Mouse (Mus musculus) neural tube, embryonic 13.5 days (tissue): ENCODE measurements around the gene Mpzl3. TPM values are rescaled to one million over a fixed set of nuclear protein-coding genes. Genes with fewer than 3 reads are reported as not detected.

Experiments
- polyA plus RNA-seq: library from polyadenylated mRNA; unstranded; fragments of >200 nt; fragmentation: Nextera tagmentation; extraction: Ambion mirVana; gene quantifications from 2 replicates; pipeline ENCODE4 v1.2.1, GENCODE M21; 2015

The Mpzl3 gene
- polyA plus RNA-seq, 1 experiment from 2014 or later, result 0.92 TPM

Other genes starting within 250 kb of the Mpzl3 start
- 20.9 and 25.0 TPM in 2 replicates for gene Kmt2a, start 173.9 kb upstream of the Mpzl3 start, polyA plus RNA-seq
- 725 and 838 TPM in 2 replicates for gene Atp5l, start 134.4 kb upstream of the Mpzl3 start, polyA plus RNA-seq
- 38.1 and 39.8 TPM in 2 replicates for gene Ube4a, start 89.6 kb upstream of the Mpzl3 start, polyA plus RNA-seq
- not detected in 2 replicates for gene Cd3g, start 74.8 kb upstream of the Mpzl3 start, polyA plus RNA-seq
- gene Cd3d, start 73.4 kb upstream of the Mpzl3 start, polyA plus RNA-seq, result not detected in 2 replicates
- 0.32 TPM in 1 of 2 replicates, not detected in the other for gene Cd3e, start 45.6 kb upstream of the Mpzl3 start, polyA plus RNA-seq
- 0.59 and 1.3 TPM in 2 replicates for gene Mpzl2, start 15.4 kb upstream of the Mpzl3 start, polyA plus RNA-seq
- 0.20 and 0.23 TPM in 2 replicates for gene Jaml, start 24.0 kb downstream of the Mpzl3 start, polyA plus RNA-seq
- gene Scn2b, start 62.6 kb downstream of the Mpzl3 start, polyA plus RNA-seq, result 9.2 and 9.7 TPM in 2 replicates
- 0.11 and 0.25 TPM in 2 replicates for gene Scn4b, start 83.2 kb downstream of the Mpzl3 start, polyA plus RNA-seq
- not detected in 2 replicates for gene BC049352, start 126.8 kb downstream of the Mpzl3 start, polyA plus RNA-seq
- not detected in 2 replicates for gene Tmprss4, start 148.9 kb downstream of the Mpzl3 start, polyA plus RNA-seq
- 0.90 and 1.1 TPM in 2 replicates for gene Il10ra, start 214.0 kb downstream of the Mpzl3 start, polyA plus RNA-seq